18 mouse cellular contexts compared by ENCODE assay signal in genomic region chr1:137814556-137814955, GRCm38 (mm10).
"Had no signal": no experiment of that assay in that cellular context is flagged by ENCODE, and none has a peak within 500 bp of the region (broad histone marks: within the 10 kb centered on the region; RNA-seq: fewer than 3 reads in every experiment).

No protein-coding gene starts in this region.

- H3K36me3 ChIP-seq: liver, embryonic 12.5 days; midbrain, embryonic 10.5 days; midbrain, embryonic 12.5 days; neural tube, embryonic 12.5 days had no signal

- H3K4me1 ChIP-seq: liver, embryonic 12.5 days; midbrain, embryonic 10.5 days; midbrain, embryonic 12.5 days had no signal

- H3K27ac ChIP-seq: liver, embryonic 12.5 days; liver, embryonic 14.5 days; midbrain, embryonic 10.5 days; midbrain, embryonic 12.5 days; neural tube, embryonic 12.5 days had no signal

- H3K9ac ChIP-seq: liver, embryonic 12.5 days; liver, embryonic 14.5 days; lung, embryonic 14.5 days; midbrain, embryonic 12.5 days; neural tube, embryonic 12.5 days had no signal

- DNase-seq: lung, adult 18-20 months; lung, embryonic 14.5 days; lung, postnatal 10 days; lung, postnatal 4 days; midbrain, embryonic 14.5 days; retina, postnatal 1 day; right cerebral cortex, adult 18-20 months; right cerebral cortex, postnatal 25 days; right cerebral cortex, postnatal 4 days; spleen, adult 18-20 months; thymus, postnatal 4 days had no signal

- ATAC-seq: liver, embryonic 12.5 days; midbrain, embryonic 16.5 days had no signal

- H3K4me3 ChIP-seq: liver, embryonic 12.5 days; midbrain, embryonic 10.5 days; midbrain, embryonic 12.5 days; myocyte; neural tube, embryonic 12.5 days had no signal

- H3K9me3 ChIP-seq: liver, embryonic 12.5 days; midbrain, embryonic 10.5 days; midbrain, embryonic 12.5 days; neural tube, embryonic 12.5 days had no signal

- H3K27me3 ChIP-seq: liver, embryonic 12.5 days; midbrain, embryonic 12.5 days; neural tube, embryonic 12.5 days had no signal

- H3K4me2 ChIP-seq: liver, embryonic 12.5 days; lung, embryonic 14.5 days; midbrain, embryonic 12.5 days; neural tube, embryonic 12.5 days had no signal
